9 mouse cellular contexts compared by ENCODE assay signal in genomic region chr2:167292151-167292591, GRCm38 (mm10). TPM values are rescaled to one million over a fixed set of nuclear protein-coding genes. Genes with fewer than 3 reads are reported as not detected.
A peak's percentile ranks its signal among the peaks of the same experiment; 100 is the strongest.
DNase-seq lines count a peak whose midpoint lies in the region; ATAC-seq and TF ChIP-seq lines count a peak whose summit lies in the region.
"Had no signal": no experiment of that assay in that cellular context is flagged by ENCODE, and none has a peak within 500 bp of the region (broad histone marks: within the 10 kb centered on the region; RNA-seq: fewer than 3 reads in every experiment).

No protein-coding gene starts in this region.

- peak; percentile 37; the same call in 1 of the 2 replicates for TF ChIP-seq POLR2A in small intestine, adult 2 months (IDR thresholded peaks at IDR 0.05; ENCODE audit: low read depth, low read length)

- no peaks in the 10 kb centered on the region for H3K27me3 ChIP-seq in small intestine, adult 2 months (ENCODE audit: control insufficient read depth, insufficient read depth, low read length)
- no peaks in the 10 kb centered on the region for H3K27me3 ChIP-seq in forebrain, embryonic 16.5 days (replicated peaks; ENCODE audit: control insufficient read depth, insufficient read depth, low read length)

- H3K4me2 ChIP-seq in forebrain, embryonic 16.5 days (ENCODE audit: low read length), result no peak overlapping the region
- H3K4me2 ChIP-seq: midbrain, embryonic 12.5 days had no signal

- TF ChIP-seq CTCF in small intestine, adult 2 months (IDR thresholded peaks at IDR 0.05; ENCODE audit: extremely low read depth, insufficient read length, insufficient replicate concordance, low read depth, low read length), result no peak

- peak overlapping the region; percentile 16; the same call in 1 of the 2 replicates for H3K4me3 ChIP-seq in small intestine, adult 2 months (ENCODE audit: low read depth, low read length)
- no peak overlapping the region for H3K4me3 ChIP-seq in forebrain, embryonic 16.5 days (replicated peaks; ENCODE audit: low read length)
- H3K4me3 ChIP-seq: midbrain, embryonic 12.5 days had no signal

- H3K9ac ChIP-seq in forebrain, embryonic 16.5 days (replicated peaks; ENCODE audit: low read depth, low read length), result no peak overlapping the region
- H3K9ac ChIP-seq: midbrain, embryonic 12.5 days had no signal

- H3K36me3 ChIP-seq in small intestine, adult 2 months (ENCODE audit: control insufficient read depth, insufficient read depth, low read length), result no peaks in the 10 kb centered on the region
- no peaks in the 10 kb centered on the region for H3K36me3 ChIP-seq in forebrain, embryonic 16.5 days (ENCODE audit: control insufficient read depth, insufficient read depth)
- H3K36me3 ChIP-seq: midbrain, embryonic 12.5 days had no signal

- H3K9me3 ChIP-seq in forebrain, embryonic 16.5 days (ENCODE audit: control insufficient read depth, low read length), result no peaks in the 10 kb centered on the region
- H3K9me3 ChIP-seq: midbrain, embryonic 12.5 days had no signal

- no peak for ATAC-seq in frontal cortex, adult (ENCODE audit: low TSS enrichment)
- ATAC-seq in forebrain, embryonic 16.5 days, result no peak

- H3K27ac ChIP-seq in small intestine, adult 2 months (ENCODE audit: insufficient read depth, low read depth, low read length), result peak overlapping the region; percentile 89
- no peak overlapping the region for H3K27ac ChIP-seq in forebrain, embryonic 16.5 days (ENCODE audit: low read length)
- H3K27ac ChIP-seq: midbrain, embryonic 12.5 days had no signal

- H3K4me1 ChIP-seq in small intestine, adult 2 months (ENCODE audit: control insufficient read depth, insufficient read depth, insufficient read length, low read length), result peaks cover 23% of the 10 kb centered on the region
- H3K4me1 ChIP-seq in forebrain, embryonic 16.5 days (replicated peaks; ENCODE audit: control insufficient read depth, insufficient read depth, low read length), result no peaks in the 10 kb centered on the region

- DNase-seq in frontal cortex, postnatal 14 days (ENCODE audit: low spot score in 2 of 2), result peak; percentile 2 to 8
- peak; percentile 6 for DNase-seq in thymus, postnatal 4 days
- DNase-seq in thymus, postnatal 14 days, result no peak
- peak; percentile 3 to 11 for DNase-seq in kidney, adult 8-10 months
- no peak for DNase-seq in ovary, adult 18-20 months (ENCODE audit: low spot score)

- 29% methylated on average over 4 of the region's 4 CpGs for WGBS in small intestine, adult 2 months
- 93% methylated on average over 4 of the region's 4 CpGs for WGBS in forebrain, embryonic 16.5 days

RNA-seq across cellular contexts. Expression of gene Ptgis, which starts 51.8 kb away (rescaled TPM):
- 3.2 and 5.2 TPM in 2 replicates for polyA plus RNA-seq in small intestine, adult 2 months (2012; rRNA removed)
- polyA plus RNA-seq in forebrain, embryonic 16.5 days (2015; fragmentation: Nextera tagmentation; extraction: Ambion mirVana), result 3.1 and 3.5 TPM in 2 replicates

RNA-seq across cellular contexts. Expression of gene B4galt5, which starts 56.8 kb away (rescaled TPM):
- polyA plus RNA-seq in small intestine, adult 2 months (2012; rRNA removed), result 24.8 and 84.7 TPM in 2 replicates
- polyA plus RNA-seq in forebrain, embryonic 16.5 days (2015; fragmentation: Nextera tagmentation; extraction: Ambion mirVana), result 9.9 and 12.5 TPM in 2 replicates

Comparison
In these comparisons a context has a peak if more than half of its experiments do, and no peak if none do; other contexts are left out.
1. DNase-seq: peak in frontal cortex, postnatal 14 days (2 of 2), thymus, postnatal 4 days (single experiment) and kidney, adult 8-10 months (2 of 2); none in thymus, postnatal 14 days (single experiment) and ovary, adult 18-20 months (single experiment).